Mouse (Mus musculus) splenic B cell, adult 2 months (primary cell): ENCODE data around the gene Shoc2.
"Not testable (repeated sequence)": the region's sequence is repeated elsewhere in the genome, so short reads cannot be mapped to it uniquely, and the experiment has no call there.

ENCODE experiments used
- DNase-seq: peaks from one replicate; pipeline ENCODE4 v3.0.0-alpha.2; 2011; ENCODE audit warnings: low read depth, low spot score
- H3K27me3 ChIP-seq: 2 replicates; pipeline ENCODE4 v1.6.1; 2012; ENCODE audit warnings: mild to moderate bottlenecking, low read length, moderate library complexity, mixed read lengths; ENCODE audit not compliant: control insufficient read depth, poor library complexity, insufficient read depth, severe bottlenecking
- H3K36me3 ChIP-seq: 2 replicates; pipeline ENCODE4 v1.6.1; 2012; ENCODE audit warnings: mild to moderate bottlenecking, low read length, moderate library complexity, mixed read lengths; ENCODE audit not compliant: control insufficient read depth, poor library complexity, insufficient read depth, severe bottlenecking

Shoc2 gene

GRCm38 (mm10) chr19:53964347-53964746, 20.2 kb downstream of the Shoc2 start:
- DNase-seq, H3K27me3 ChIP-seq, H3K36me3 ChIP-seq: not testable (repeated sequence)

GRCm38 (mm10) chr19:53964910-53965633, 21.0 kb downstream of the Shoc2 start:
- Histone ChIP-seq H3K36me3 (no peaks in the 10 kb centered on the region), H3K27me3 (no peaks in the 10 kb centered on the region)
- DNase-seq: no peak

GRCm38 (mm10) chr19:53969226-53969625, 25.1 kb downstream of the Shoc2 start:
- no peaks in the 10 kb centered on the region for H3K27me3 ChIP-seq
- no peak for DNase-seq
- H3K36me3 ChIP-seq: no peaks in the 10 kb centered on the region

- no peak for DNase-seq
- no peaks in the 10 kb centered on the region for H3K36me3 ChIP-seq
- H3K27me3 ChIP-seq: no peaks in the 10 kb centered on the region
Measured at GRCm38 (mm10) chr19:53971938-53972337, 27.8 kb downstream of the Shoc2 start.

GRCm38 (mm10) chr19:53973656-53974055, 29.6 kb downstream of the Shoc2 start:
- DNase-seq: no peak
- H3K36me3 ChIP-seq: no peaks in the 10 kb centered on the region
- no peaks in the 10 kb centered on the region for H3K27me3 ChIP-seq

GRCm38 (mm10) chr19:53982041-53982440, 37.9 kb downstream of the Shoc2 start:
- no peaks in the 10 kb centered on the region for H3K36me3 ChIP-seq
- no peak for DNase-seq
- no peaks in the 10 kb centered on the region for H3K27me3 ChIP-seq

GRCm38 (mm10) chr19:53983336-53983735, 39.2 kb downstream of the Shoc2 start:
- DNase-seq: peak; percentile 54
- H3K36me3 ChIP-seq: no peaks in the 10 kb centered on the region
- no peaks in the 10 kb centered on the region for H3K27me3 ChIP-seq

GRCm38 (mm10) chr19:53984628-53985027, 40.5 kb downstream of the Shoc2 start:
- no peak for DNase-seq
- H3K27me3 ChIP-seq: no peaks in the 10 kb centered on the region

GRCm38 (mm10) chr19:53990538-53990937, 46.4 kb downstream of the Shoc2 start:
- Histone ChIP-seq H3K36me3 (no peaks in the 10 kb centered on the region), H3K27me3 (no peaks in the 10 kb centered on the region)
- no peak for DNase-seq

More at GRCm38 (mm10) chr19:53984628-53985027, 40.5 kb downstream of the Shoc2 start:
- H3K36me3 ChIP-seq: no peaks in the 10 kb centered on the region

GRCm38 (mm10) chr19:53993860-53994259, 49.8 kb downstream of the Shoc2 start:
- DNase-seq: no peak
- Histone ChIP-seq H3K36me3 (no peaks in the 10 kb centered on the region), H3K27me3 (no peaks in the 10 kb centered on the region)

GRCm38 (mm10) chr19:53994276-53994675, 50.2 kb downstream of the Shoc2 start:
- no peaks in the 10 kb centered on the region for H3K27me3 ChIP-seq
- H3K36me3 ChIP-seq: no peaks in the 10 kb centered on the region
- DNase-seq: no peak

- 0 out of 2 replicates have a peak, but pooled peaks cover 2% of the 10 kb centered on the region for H3K36me3 ChIP-seq
- H3K27me3 ChIP-seq: no peaks in the 10 kb centered on the region
- no peak for DNase-seq
Measured at GRCm38 (mm10) chr19:54010973-54011372, 66.9 kb downstream of the Shoc2 start.

GRCm38 (mm10) chr19:54014999-54015398, 70.9 kb downstream of the Shoc2 start:
- H3K27me3 ChIP-seq: no peaks in the 10 kb centered on the region; the same call in 1 of the 2 replicates
- DNase-seq: peak; percentile 6
- 0 out of 2 replicates have a peak, but pooled peaks cover 1% of the 10 kb centered on the region for H3K36me3 ChIP-seq

GRCm38 (mm10) chr19:54015503-54015902, 71.4 kb downstream of the Shoc2 start:
- no peaks in the 10 kb centered on the region for H3K36me3 ChIP-seq
- peak; percentile 15 for DNase-seq
- no peaks in the 10 kb centered on the region; the same call in 1 of the 2 replicates for H3K27me3 ChIP-seq

GRCm38 (mm10) chr19:54035100-54035499, 91.0 kb downstream of the Shoc2 start:
- Histone ChIP-seq H3K27me3 (no peaks in the 10 kb centered on the region), H3K36me3 (peaks cover 7% of the 10 kb centered on the region)
- DNase-seq: no peak

GRCm38 (mm10) chr19:54039441-54039840, 95.3 kb downstream of the Shoc2 start:
- Histone ChIP-seq H3K27me3 (peaks cover 1% of the 10 kb centered on the region; the same call in 1 of the 2 replicates), H3K36me3 (no peaks in the 10 kb centered on the region)
- DNase-seq: no peak
